Mouse (Mus musculus): Measurements from ENCODE around the gene Ank2. TPM values are rescaled to one million over a fixed set of nuclear protein-coding genes. Genes with fewer than 3 reads are reported as not detected.

Gene Ank2
- polyA plus RNA-seq, 1 experiment from 2014 or later, result 159 TPM

GRCm38 (mm10) chr3:127109413-127109812, 389.7 kb downstream of the Ank2 start:
- no peaks in the 10 kb centered on the region for H3K9me3 ChIP-seq
- peaks cover 10% of the 10 kb centered on the region; the same call in 1 of the 2 replicates for H3K4me1 ChIP-seq
- no peaks in the 10 kb centered on the region for H3K27me3 ChIP-seq
- no peak overlapping the region for H3K4me3 ChIP-seq
- no peak overlapping the region for H3K4me2 ChIP-seq (replicated peaks)
- no peak overlapping the region for H3K9ac ChIP-seq (replicated peaks)
- ATAC-seq (replicated peaks), result no peak
- H3K36me3 ChIP-seq, result no peaks in the 10 kb centered on the region
- WGBS, result 81% methylated on average over 3 of the region's 3 CpGs
- H3K27ac ChIP-seq (replicated peaks), result no peak overlapping the region

- H3K4me2 ChIP-seq (replicated peaks), result no peak overlapping the region
- H3K27ac ChIP-seq (replicated peaks), result no peak overlapping the region
- H3K9me3 ChIP-seq, result no peaks in the 10 kb centered on the region
- no peak for ATAC-seq (replicated peaks)
- H3K36me3 ChIP-seq, result no peaks in the 10 kb centered on the region
- no peak overlapping the region for H3K4me3 ChIP-seq
- peaks cover 10% of the 10 kb centered on the region; the same call in 1 of the 2 replicates for H3K4me1 ChIP-seq
- WGBS, result 89% methylated on average over 2 of the region's 2 CpGs
- no peak overlapping the region for H3K9ac ChIP-seq (replicated peaks)
- no peaks in the 10 kb centered on the region for H3K27me3 ChIP-seq
Observed at GRCm38 (mm10) chr3:127108481-127108880, 390.7 kb downstream of the Ank2 start.

GRCm38 (mm10) chr3:127107281-127107680, 391.9 kb downstream of the Ank2 start:
- Histone ChIP-seq H3K4me2 (replicated peaks) (no peak overlapping the region), H3K27ac (replicated peaks) (no peak overlapping the region), H3K27me3 (no peaks in the 10 kb centered on the region), H3K9ac (replicated peaks) (no peak overlapping the region), H3K4me1 (peaks cover 10% of the 10 kb centered on the region; the same call in 1 of the 2 replicates), H3K9me3 (no peaks in the 10 kb centered on the region), H3K36me3 (no peaks in the 10 kb centered on the region), H3K4me3 (no peak overlapping the region)
- no peak for ATAC-seq (replicated peaks)
- 66% methylated on average over 5 of the region's 5 CpGs for WGBS

GRCm38 (mm10) chr3:127101326-127101725, 397.8 kb downstream of the Ank2 start:
- no peak overlapping the region for H3K4me3 ChIP-seq
- H3K27me3 ChIP-seq, result no peaks in the 10 kb centered on the region
- 94% methylated on average over 1 of the region's 1 CpGs for WGBS
- no peak overlapping the region for H3K4me2 ChIP-seq (replicated peaks)
- no peaks in the 10 kb centered on the region for H3K36me3 ChIP-seq
- no peak overlapping the region for H3K27ac ChIP-seq (replicated peaks)
- H3K4me1 ChIP-seq, result no peaks in the 10 kb centered on the region
- H3K9ac ChIP-seq (replicated peaks), result no peak overlapping the region
- 0 out of 2 replicates have a peak, but pooled peaks have one; percentile 48 for ATAC-seq (replicated peaks)
- H3K9me3 ChIP-seq, result no peaks in the 10 kb centered on the region

- ATAC-seq (replicated peaks), result no peak
- no peak overlapping the region for H3K4me2 ChIP-seq (replicated peaks)
- WGBS, result 98% methylated on average over 1 of the region's 1 CpGs
Observed at GRCm38 (mm10) chr3:127097745-127098144, 401.4 kb downstream of the Ank2 start.

DNA sequence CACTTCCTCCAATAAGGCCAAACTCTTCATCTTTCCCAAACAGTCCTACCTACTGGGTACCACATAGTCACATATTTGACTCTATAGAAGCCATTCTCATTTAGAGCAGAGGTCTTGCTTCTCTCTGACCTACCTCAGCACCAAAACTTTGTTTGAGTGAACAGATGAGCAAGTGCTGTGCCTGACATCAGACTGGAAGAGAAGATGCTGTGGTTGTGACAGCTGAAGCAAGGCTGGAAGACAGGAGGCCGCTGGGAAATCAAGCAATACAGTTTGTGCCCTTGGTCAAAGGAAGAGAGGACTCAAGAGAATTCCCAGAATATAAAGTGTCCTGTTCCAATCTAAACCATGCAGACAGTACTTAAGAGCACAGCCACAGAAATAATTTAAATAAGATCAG, 402.0 kb downstream of the Ank2 start:
- no peak for ATAC-seq (replicated peaks)
- 97% methylated on average over 1 of the region's 1 CpGs for WGBS
- H3K9ac ChIP-seq (replicated peaks), result no peak overlapping the region
- H3K27ac ChIP-seq (replicated peaks), result no peak overlapping the region
- H3K4me3 ChIP-seq, result no peak overlapping the region
- no peaks in the 10 kb centered on the region for H3K9me3 ChIP-seq
- no peaks in the 10 kb centered on the region for H3K4me1 ChIP-seq
- no peaks in the 10 kb centered on the region for H3K27me3 ChIP-seq
- H3K4me2 ChIP-seq (replicated peaks), result no peak overlapping the region
- no peaks in the 10 kb centered on the region for H3K36me3 ChIP-seq

More at GRCm38 (mm10) chr3:127097745-127098144, 401.4 kb downstream of the Ank2 start:
- H3K9ac ChIP-seq (replicated peaks), result no peak overlapping the region
- no peaks in the 10 kb centered on the region for H3K27me3 ChIP-seq
- no peak overlapping the region for H3K4me3 ChIP-seq
- no peaks in the 10 kb centered on the region for H3K36me3 ChIP-seq
- H3K27ac ChIP-seq (replicated peaks), result no peak overlapping the region
- H3K9me3 ChIP-seq, result no peaks in the 10 kb centered on the region
- no peaks in the 10 kb centered on the region for H3K4me1 ChIP-seq

- Histone ChIP-seq H3K27me3 (no peaks in the 10 kb centered on the region), H3K9me3 (no peaks in the 10 kb centered on the region), H3K4me1 (no peaks in the 10 kb centered on the region), H3K9ac (replicated peaks) (no peak overlapping the region), H3K4me3 (no peak overlapping the region), H3K36me3 (no peaks in the 10 kb centered on the region), H3K4me2 (replicated peaks) (no peak overlapping the region), H3K27ac (replicated peaks) (no peak overlapping the region)
- no peak for ATAC-seq (replicated peaks)
- 89% methylated on average over 4 of the region's 4 CpGs for WGBS
Observed at GRCm38 (mm10) chr3:127093631-127094030, 405.5 kb downstream of the Ank2 start.

GRCm38 (mm10) chr3:127087574-127087973, 411.6 kb downstream of the Ank2 start:
- no peak for ATAC-seq (replicated peaks)
- H3K36me3 ChIP-seq, result no peaks in the 10 kb centered on the region
- no peak overlapping the region for H3K9ac ChIP-seq (replicated peaks)
- 95% methylated on average over 1 of the region's 1 CpGs for WGBS
- H3K4me1 ChIP-seq, result 0 out of 2 replicates have a peak, but pooled peaks cover 2% of the 10 kb centered on the region
- H3K27me3 ChIP-seq, result no peaks in the 10 kb centered on the region
- no peaks in the 10 kb centered on the region for H3K9me3 ChIP-seq
- no peak overlapping the region for H3K4me2 ChIP-seq (replicated peaks)
- H3K4me3 ChIP-seq, result no peak overlapping the region
- H3K27ac ChIP-seq (replicated peaks), result no peak overlapping the region

DNA sequence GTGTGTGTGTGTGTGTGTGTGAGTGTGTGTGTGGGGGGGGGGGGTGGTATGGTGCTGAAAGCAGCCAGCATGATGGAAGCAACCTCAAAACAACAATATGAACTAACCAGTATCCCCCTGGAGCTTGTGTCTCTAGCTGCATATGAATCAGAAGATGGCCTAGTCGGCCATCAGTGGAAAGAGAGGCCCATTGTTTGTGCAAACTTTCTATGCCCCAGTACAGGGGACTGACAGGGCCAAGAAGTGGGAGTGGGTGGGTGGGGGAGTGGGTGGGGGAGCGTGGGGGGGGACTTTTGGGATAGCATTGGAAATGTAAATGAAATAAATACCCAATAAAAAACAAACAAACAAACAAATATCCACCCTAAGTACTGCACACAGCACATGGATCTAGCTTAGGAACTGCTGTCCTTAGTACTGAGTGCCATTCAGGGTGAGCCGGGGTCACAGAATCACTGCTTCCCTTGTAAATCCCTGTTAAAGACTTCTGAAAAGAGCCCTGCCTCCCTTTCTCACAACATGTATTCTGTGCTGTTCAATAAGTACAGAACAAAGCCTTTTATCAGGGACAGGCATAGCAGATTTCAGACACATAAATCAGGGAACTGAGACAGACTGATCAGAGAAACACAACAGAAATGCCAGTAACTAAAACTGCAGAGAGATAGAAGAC, 412.2 kb downstream of the Ank2 start:
- Histone ChIP-seq H3K9me3 (no peaks in the 10 kb centered on the region), H3K36me3 (no peaks in the 10 kb centered on the region), H3K4me1 (0 out of 2 replicates have a peak, but pooled peaks cover 2% of the 10 kb centered on the region), H3K27ac (replicated peaks) (no peak overlapping the region), H3K4me2 (replicated peaks) (no peak overlapping the region), H3K27me3 (no peaks in the 10 kb centered on the region), H3K9ac (replicated peaks) (no peak overlapping the region), H3K4me3 (no peak overlapping the region)
- no peak for ATAC-seq (replicated peaks)
- 24% methylated on average over 3 of the region's 3 CpGs for WGBS

DNA sequence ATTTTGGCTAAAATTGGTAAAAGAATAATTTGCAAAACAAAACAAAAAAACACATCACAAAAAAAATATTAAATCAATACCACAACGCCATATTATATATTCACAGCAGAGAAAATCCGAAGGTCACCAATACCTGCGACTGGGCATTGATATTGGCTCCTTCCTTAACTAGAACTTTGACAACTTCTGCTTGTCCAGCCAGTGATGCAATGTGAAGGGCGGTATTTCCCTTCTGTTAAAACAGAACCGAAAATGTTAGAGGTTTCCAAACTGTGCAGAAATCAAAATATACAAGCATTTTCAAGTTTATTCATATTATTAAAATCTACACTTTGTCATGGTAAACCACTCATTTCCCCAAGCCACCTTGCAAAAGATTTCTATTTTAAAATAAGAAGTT, 421.8 kb downstream of the Ank2 start:
- WGBS, result 93% methylated on average over 5 of the region's 5 CpGs
- Histone ChIP-seq H3K4me3 (no peak overlapping the region), H3K27ac (replicated peaks) (no peak overlapping the region), H3K9ac (replicated peaks) (no peak overlapping the region), H3K4me2 (replicated peaks) (no peak overlapping the region), H3K27me3 (no peaks in the 10 kb centered on the region), H3K36me3 (no peaks in the 10 kb centered on the region), H3K4me1 (no peaks in the 10 kb centered on the region), H3K9me3 (no peaks in the 10 kb centered on the region)
- no peak for ATAC-seq (replicated peaks)

- no peaks in the 10 kb centered on the region for H3K27me3 ChIP-seq
- no peak overlapping the region for H3K27ac ChIP-seq (replicated peaks)
- H3K4me2 ChIP-seq (replicated peaks), result no peak overlapping the region
- ATAC-seq (replicated peaks), result no peak
- no peaks in the 10 kb centered on the region for H3K9me3 ChIP-seq
- H3K4me3 ChIP-seq, result no peak overlapping the region
- peaks cover 9% of the 10 kb centered on the region for H3K4me1 ChIP-seq
- H3K9ac ChIP-seq (replicated peaks), result no peak overlapping the region
- H3K36me3 ChIP-seq, result no peaks in the 10 kb centered on the region
- 51% methylated on average over 8 of the region's 8 CpGs for WGBS
Observed at GRCm38 (mm10) chr3:127075531-127076280, 423.4 kb downstream of the Ank2 start.

- Histone ChIP-seq H3K4me1 (peaks cover 9% of the 10 kb centered on the region), H3K9ac (replicated peaks) (no peak overlapping the region), H3K27me3 (no peaks in the 10 kb centered on the region), H3K36me3 (no peaks in the 10 kb centered on the region), H3K4me3 (no peak overlapping the region), H3K4me2 (replicated peaks) (no peak overlapping the region), H3K27ac (replicated peaks) (no peak overlapping the region), H3K9me3 (no peaks in the 10 kb centered on the region)
- WGBS, result 28% methylated on average over 1 of the region's 1 CpGs
- ATAC-seq (replicated peaks), result no peak
Observed at GRCm38 (mm10) chr3:127071471-127071870, 427.7 kb downstream of the Ank2 start.

Data from forebrain, embryonic 15.5 days (tissue).